Mouse (Mus musculus) midbrain, embryonic 12.5 days (tissue): ENCODE measurements around the gene Gm21976. TPM values are rescaled to one million over a fixed set of nuclear protein-coding genes. Genes with fewer than 3 reads are reported as not detected.
A peak's percentile ranks its signal among the peaks of the same experiment; 100 is the strongest.

Experiments
- ATAC-seq: fragments of 200-750 bp; cut with Nextera tagmentation; 2 replicates; pipeline ENCODE4 v1.8.0; 2017; ENCODE audit warnings: low read depth, moderate TSS enrichment, moderate library complexity; ENCODE audit not compliant: low FRiP score
- H3K27ac ChIP-seq: fragments of 300-500 bp; sonication (generic); replicated peaks from 2 replicates; pipeline ENCODE4 v1.5.1; 2016; ENCODE audit warnings: mild to moderate bottlenecking
- H3K27me3 ChIP-seq: fragments of 300-500 bp; sonication (generic); 2 replicates; pipeline ENCODE4 v1.6.1; 2016; ENCODE audit warnings: mild to moderate bottlenecking
- H3K36me3 ChIP-seq: fragments of 300-500 bp; sonication (generic); 2 replicates; pipeline ENCODE4 v1.6.1; 2016
- H3K4me1 ChIP-seq: fragments of 300-500 bp; sonication (generic); 2 replicates; pipeline ENCODE4 v1.6.1; 2016
- H3K4me2 ChIP-seq: fragments of 300-500 bp; sonication (generic); replicated peaks from 2 replicates; pipeline ENCODE4 v1.6.1; 2016; ENCODE audit warnings: mild to moderate bottlenecking, moderate library complexity
- H3K4me3 ChIP-seq: fragments of 300-500 bp; sonication (generic); 2 replicates; pipeline ENCODE4 v1.5.1; 2016; ENCODE audit warnings: mild to moderate bottlenecking
- H3K9ac ChIP-seq: fragments of 300-500 bp; sonication (generic); replicated peaks from 2 replicates; pipeline ENCODE4 v1.6.1; 2016; ENCODE audit warnings: mild to moderate bottlenecking, moderate library complexity
- H3K9me3 ChIP-seq: fragments of 300-500 bp; sonication (generic); 2 replicates; pipeline ENCODE4 v1.6.1; 2016; ENCODE audit warnings: mild to moderate bottlenecking
- WGBS: fragments of 180-500 bp; shearing (Covaris S2); methylation state at CpG from one replicate; pipeline ENCODE4 v1.1.7; 2016; 5-methylcytosine and 5-hydroxymethylcytosine counted together
- polyA plus RNA-seq: library from polyadenylated mRNA; unstranded; fragments of >200 nt; fragmentation: Nextera tagmentation; extraction: Ambion mirVana; gene quantifications from 2 replicates; pipeline ENCODE4 v1.2.1, GENCODE M21; 2016

Gm21976 gene
- polyA plus RNA-seq, 1 experiment from 2014 or later: not detected

- Histone ChIP-seq H3K9me3 (no peaks in the 10 kb centered on the region), H3K4me2 (no peak overlapping the region), H3K27me3 (no peaks in the 10 kb centered on the region), H3K27ac (no peak overlapping the region), H3K4me3 (no peak overlapping the region), H3K4me1 (no peaks in the 10 kb centered on the region), H3K9ac (no peak overlapping the region), H3K36me3 (no peaks in the 10 kb centered on the region)
- no peak for ATAC-seq
- WGBS: 54% methylated on average over 2 of the region's 2 CpGs
Measured at GRCm38 (mm10) chr13:98332106-98332505, 52.4 kb downstream of the Gm21976 start.

GRCm38 (mm10) chr13:98336205-98336604 lies 56.5 kb downstream of the Gm21976 start:
- Histone ChIP-seq H3K4me3 (no peak overlapping the region), H3K4me2 (no peak overlapping the region), H3K9ac (no peak overlapping the region), H3K9me3 (no peaks in the 10 kb centered on the region), H3K4me1 (no peaks in the 10 kb centered on the region), H3K36me3 (no peaks in the 10 kb centered on the region), H3K27ac (no peak overlapping the region), H3K27me3 (no peaks in the 10 kb centered on the region)
- no peak for ATAC-seq
- 92% methylated on average over 1 of the region's 1 CpGs for WGBS

GRCm38 (mm10) chr13:98340506-98340905 lies 60.8 kb downstream of the Gm21976 start:
- Histone ChIP-seq H3K27ac (no peak overlapping the region), H3K9me3 (no peaks in the 10 kb centered on the region), H3K4me3 (no peak overlapping the region), H3K36me3 (no peaks in the 10 kb centered on the region), H3K27me3 (peaks cover 16% of the 10 kb centered on the region), H3K4me2 (no peak overlapping the region), H3K4me1 (no peaks in the 10 kb centered on the region), H3K9ac (no peak overlapping the region)
- 75% methylated on average over 5 of the region's 5 CpGs for WGBS
- no peak for ATAC-seq

- no peak overlapping the region for H3K4me2 ChIP-seq
- H3K4me3 ChIP-seq: no peak overlapping the region
- H3K27ac ChIP-seq: no peak overlapping the region
- peaks cover 67% of the 10 kb centered on the region for H3K27me3 ChIP-seq
- no peak for ATAC-seq
- no peaks in the 10 kb centered on the region for H3K9me3 ChIP-seq
- peaks cover 10% of the 10 kb centered on the region for H3K4me1 ChIP-seq
- no peak overlapping the region for H3K9ac ChIP-seq
- 76% methylated on average over 4 of the region's 4 CpGs for WGBS
- no peaks in the 10 kb centered on the region for H3K36me3 ChIP-seq
Measured at GRCm38 (mm10) chr13:98349491-98349890, 69.8 kb downstream of the Gm21976 start.

GRCm38 (mm10) chr13:98351527-98351926 lies 71.8 kb downstream of the Gm21976 start:
- Histone ChIP-seq H3K9ac (no peak overlapping the region), H3K36me3 (no peaks in the 10 kb centered on the region), H3K4me2 (no peak overlapping the region), H3K4me1 (peaks cover 25% of the 10 kb centered on the region), H3K4me3 (no peak overlapping the region), H3K9me3 (no peaks in the 10 kb centered on the region), H3K27me3 (peaks cover 73% of the 10 kb centered on the region), H3K27ac (no peak overlapping the region)
- WGBS: 3% methylated on average over 8 of the region's 8 CpGs
- ATAC-seq: no peak

- 12% methylated on average over 14 of the region's 14 CpGs for WGBS
- peaks cover 25% of the 10 kb centered on the region for H3K4me1 ChIP-seq
Measured at GRCm38 (mm10) chr13:98352381-98352975, 72.8 kb downstream of the Gm21976 start.

GRCm38 (mm10) chr13:98353709-98354089 lies 74.0 kb downstream of the Gm21976 start:
- Histone ChIP-seq H3K4me3 (peak overlapping the region; percentile 52), H3K27ac (no peak overlapping the region), H3K9ac (no peak overlapping the region), H3K27me3 (peaks cover 85% of the 10 kb centered on the region), H3K36me3 (no peaks in the 10 kb centered on the region), H3K4me2 (peak overlapping the region; percentile 71), H3K4me1 (peaks cover 32% of the 10 kb centered on the region), H3K9me3 (no peaks in the 10 kb centered on the region)
- ATAC-seq: peak; percentile 28
- WGBS: 0% methylated on average over 13 of the region's 13 CpGs

More at GRCm38 (mm10) chr13:98352381-98352975, 72.8 kb downstream of the Gm21976 start:
- H3K27ac ChIP-seq: no peak overlapping the region
- no peaks in the 10 kb centered on the region for H3K36me3 ChIP-seq
- H3K4me2 ChIP-seq: no peak overlapping the region
- no peak overlapping the region for H3K9ac ChIP-seq
- ATAC-seq: no peak
- H3K27me3 ChIP-seq: peaks cover 74% of the 10 kb centered on the region
- H3K4me3 ChIP-seq: no peak overlapping the region
- no peaks in the 10 kb centered on the region for H3K9me3 ChIP-seq

GRCm38 (mm10) chr13:98354090-98354801 lies 74.6 kb downstream of the Gm21976 start, which contains the start of gene Foxd1:
Gene Foxd1 (plus strand): TSS chr13:98354242.
- peak; percentile 87 for ATAC-seq
- Histone ChIP-seq H3K9ac (peak within 1 kb of the TSS; percentile 63), H3K27ac (peak within 1 kb of the TSS; percentile 58), H3K4me2 (peak within 1 kb of the TSS; percentile 71), H3K4me1 (peaks cover 32% of the 10 kb centered on the region), H3K36me3 (no peaks in the 10 kb centered on the region), H3K9me3 (no peaks in the 10 kb centered on the region), H3K27me3 (peaks cover 87% of the 10 kb centered on the region), H3K4me3 (peak within 1 kb of the TSS; percentile 52)
- WGBS: under 1% methylated on average over 59 of the region's 76 CpGs

GRCm38 (mm10) chr13:98354871-98355558 lies 75.3 kb downstream of the Gm21976 start:
- H3K9me3 ChIP-seq: no peaks in the 10 kb centered on the region
- peaks cover 32% of the 10 kb centered on the region for H3K4me1 ChIP-seq
- no peaks in the 10 kb centered on the region for H3K36me3 ChIP-seq
- H3K9ac ChIP-seq: peak overlapping the region; percentile 63
- H3K27ac ChIP-seq: peak overlapping the region; percentile 58
- peak; percentile 62; the same call in 1 of the 2 replicates for ATAC-seq
- H3K27me3 ChIP-seq: peaks cover 87% of the 10 kb centered on the region
- H3K4me2 ChIP-seq: peak overlapping the region; percentile 71
- peak overlapping the region; percentile 52 for H3K4me3 ChIP-seq
- WGBS: under 1% methylated on average over 75 of the region's 102 CpGs

GRCm38 (mm10) chr13:98355559-98356111 lies 75.9 kb downstream of the Gm21976 start:
- Histone ChIP-seq H3K27me3 (peaks cover 87% of the 10 kb centered on the region), H3K9me3 (no peaks in the 10 kb centered on the region), H3K4me3 (peak overlapping the region; percentile 52), H3K27ac (peak overlapping the region; percentile 39; the same call in 1 of the 2 replicates), H3K4me2 (peak overlapping the region; percentile 71), H3K9ac (peak overlapping the region; percentile 63), H3K36me3 (no peaks in the 10 kb centered on the region), H3K4me1 (peaks cover 32% of the 10 kb centered on the region)
- 0 out of 2 replicates have a peak, but pooled peaks have one; percentile 24 for ATAC-seq
- under 1% methylated on average over 40 of the region's 81 CpGs for WGBS

- H3K4me1 ChIP-seq: peaks cover 32% of the 10 kb centered on the region
- peak overlapping the region; percentile 63 for H3K9ac ChIP-seq
- no peaks in the 10 kb centered on the region for H3K36me3 ChIP-seq
- H3K4me3 ChIP-seq: peak overlapping the region; percentile 52
- no peak overlapping the region for H3K27ac ChIP-seq
- no peaks in the 10 kb centered on the region for H3K9me3 ChIP-seq
- peaks cover 87% of the 10 kb centered on the region for H3K27me3 ChIP-seq
- 4% methylated on average over 9 of the region's 9 CpGs for WGBS
- ATAC-seq: no peak
- H3K4me2 ChIP-seq: peak overlapping the region; percentile 71
Measured at GRCm38 (mm10) chr13:98356176-98356972, 76.7 kb downstream of the Gm21976 start.
